Mouse (Mus musculus): ENCODE data around the gene Eef1akmt3. TPM values are rescaled to one million over a fixed set of nuclear protein-coding genes. Genes with fewer than 3 reads are reported as not detected.

The Eef1akmt3 gene
- total and polyA plus RNA-seq, 2 experiments = 0.09 TPM; not detected in 1

GRCm38 (mm10) chr10:127055406-127055805 is 14.1 kb upstream of the Eef1akmt3 start:
- H3K27ac ChIP-seq (replicated peaks; ENCODE audit: insufficient read depth, low read depth, low read length) = no peak overlapping the region
- no peaks in the 10 kb centered on the region for H3K79me2 ChIP-seq (ENCODE audit: control insufficient read depth, insufficient read depth, low read length)
- TF ChIP-seq CTCF (IDR thresholded peaks at IDR 0.05; ENCODE audit: low read depth, low read length) (no peak), POLR2A (IDR thresholded peaks at IDR 0.05; ENCODE audit: extremely low read depth, insufficient read depth, low read length) (no peak)
- no peaks in the 10 kb centered on the region for H3K36me3 ChIP-seq (ENCODE audit: control insufficient read depth, insufficient read depth, low read length)
- DNase-seq (ENCODE audit: extremely low read depth, low read depth, low spot score) = no peak
- 88% methylated on average over 8 of the region's 8 CpGs for WGBS
- H3K4me1 ChIP-seq (ENCODE audit: control insufficient read depth, insufficient read depth, low read length) = no peaks in the 10 kb centered on the region
- H3K9ac ChIP-seq (ENCODE audit: low read depth, low read length) = no peak overlapping the region
- H3K27me3 ChIP-seq (ENCODE audit: control insufficient read depth, insufficient read depth, low read length) = peaks cover 2% of the 10 kb centered on the region; the same call in 1 of the 2 replicates
- no peak overlapping the region for H3K4me3 ChIP-seq (ENCODE audit: insufficient read depth, low read depth, low read length)

GRCm38 (mm10) chr10:127054646-127055045 is 13.3 kb upstream of the Eef1akmt3 start:
- no peak overlapping the region for H3K9ac ChIP-seq (ENCODE audit: low read depth, low read length)
- no peak for DNase-seq (ENCODE audit: extremely low read depth, low read depth, low spot score)
- H3K79me2 ChIP-seq (ENCODE audit: control insufficient read depth, insufficient read depth, low read length) = no peaks in the 10 kb centered on the region
- H3K4me1 ChIP-seq (ENCODE audit: control insufficient read depth, insufficient read depth, low read length) = no peaks in the 10 kb centered on the region
- H3K27ac ChIP-seq (replicated peaks; ENCODE audit: insufficient read depth, low read depth, low read length) = no peak overlapping the region
- TF ChIP-seq CTCF (IDR thresholded peaks at IDR 0.05; ENCODE audit: low read depth, low read length) = no peak
- H3K4me3 ChIP-seq (ENCODE audit: insufficient read depth, low read depth, low read length) = no peak overlapping the region
- WGBS = 85% methylated on average over 4 of the region's 4 CpGs
- H3K27me3 ChIP-seq (ENCODE audit: control insufficient read depth, insufficient read depth, low read length) = peaks cover 7% of the 10 kb centered on the region; the same call in 1 of the 2 replicates
- H3K36me3 ChIP-seq (ENCODE audit: control insufficient read depth, insufficient read depth, low read length) = no peaks in the 10 kb centered on the region

- H3K27ac ChIP-seq (replicated peaks; ENCODE audit: insufficient read depth, low read depth, low read length) = no peak overlapping the region
- H3K27me3 ChIP-seq (ENCODE audit: control insufficient read depth, insufficient read depth, low read length) = peaks cover 20% of the 10 kb centered on the region
- no peaks in the 10 kb centered on the region for H3K36me3 ChIP-seq (ENCODE audit: control insufficient read depth, insufficient read depth, low read length)
- no peak for DNase-seq (ENCODE audit: extremely low read depth, low read depth, low spot score)
- no peak overlapping the region for H3K9ac ChIP-seq (ENCODE audit: low read depth, low read length)
- TF ChIP-seq CTCF (IDR thresholded peaks at IDR 0.05; ENCODE audit: low read depth, low read length) (no peak), POLR2A (IDR thresholded peaks at IDR 0.05; ENCODE audit: extremely low read depth, insufficient read depth, low read length) (no peak)
- WGBS = 13% methylated on average over 10 of the region's 10 CpGs
- no peak overlapping the region for H3K4me3 ChIP-seq (ENCODE audit: insufficient read depth, low read depth, low read length)
- no peaks in the 10 kb centered on the region; the same call in 1 of the 2 replicates for H3K4me1 ChIP-seq (ENCODE audit: control insufficient read depth, insufficient read depth, low read length)
- no peaks in the 10 kb centered on the region for H3K79me2 ChIP-seq (ENCODE audit: control insufficient read depth, insufficient read depth, low read length)
These were observed 8.8 kb upstream of the Eef1akmt3 start for GRCm38 (mm10) chr10:127050119-127050474.

GRCm38 (mm10) chr10:127049395-127050118 is 8.2 kb upstream of the Eef1akmt3 start:
- Histone ChIP-seq H3K79me2 (ENCODE audit: control insufficient read depth, insufficient read depth, low read length) (no peaks in the 10 kb centered on the region), H3K4me1 (ENCODE audit: control insufficient read depth, insufficient read depth, low read length) (no peaks in the 10 kb centered on the region; the same call in 1 of the 2 replicates), H3K27me3 (ENCODE audit: control insufficient read depth, insufficient read depth, low read length) (peaks cover 20% of the 10 kb centered on the region), H3K9ac (ENCODE audit: low read depth, low read length) (no peak overlapping the region), H3K4me3 (ENCODE audit: insufficient read depth, low read depth, low read length) (no peak overlapping the region), H3K27ac (replicated peaks; ENCODE audit: insufficient read depth, low read depth, low read length) (no peak overlapping the region), H3K36me3 (ENCODE audit: control insufficient read depth, insufficient read depth, low read length) (no peaks in the 10 kb centered on the region)
- WGBS = 3% methylated on average over 29 of the region's 29 CpGs
- no peak for DNase-seq (ENCODE audit: extremely low read depth, low read depth, low spot score)
- TF ChIP-seq POLR2A (IDR thresholded peaks at IDR 0.05; ENCODE audit: extremely low read depth, insufficient read depth, low read length) = no peak
- TF ChIP-seq CTCF (IDR thresholded peaks at IDR 0.05; ENCODE audit: low read depth, low read length) = peak; percentile 34; the same call in 1 of the 2 replicates

- no peak for DNase-seq (ENCODE audit: extremely low read depth, low read depth, low spot score)
- H3K27me3 ChIP-seq (ENCODE audit: control insufficient read depth, insufficient read depth, low read length) = peaks cover 20% of the 10 kb centered on the region
- H3K4me3 ChIP-seq (ENCODE audit: insufficient read depth, low read depth, low read length) = no peak overlapping the region
- no peak overlapping the region for H3K27ac ChIP-seq (replicated peaks; ENCODE audit: insufficient read depth, low read depth, low read length)
- TF ChIP-seq POLR2A (IDR thresholded peaks at IDR 0.05; ENCODE audit: extremely low read depth, insufficient read depth, low read length) = no peak
- TF ChIP-seq CTCF (IDR thresholded peaks at IDR 0.05; ENCODE audit: low read depth, low read length) = no peak
- no peak overlapping the region for H3K9ac ChIP-seq (ENCODE audit: low read depth, low read length)
- no peaks in the 10 kb centered on the region for H3K36me3 ChIP-seq (ENCODE audit: control insufficient read depth, insufficient read depth, low read length)
- no peaks in the 10 kb centered on the region for H3K79me2 ChIP-seq (ENCODE audit: control insufficient read depth, insufficient read depth, low read length)
- WGBS = 6% methylated on average over 35 of the region's 35 CpGs
- no peaks in the 10 kb centered on the region; the same call in 1 of the 2 replicates for H3K4me1 ChIP-seq (ENCODE audit: control insufficient read depth, insufficient read depth, low read length)
These were observed 7.5 kb upstream of the Eef1akmt3 start for GRCm38 (mm10) chr10:127048608-127049394.
